Mouse (Mus musculus) MEL (cell line): ENCODE data around the gene Ppp1r14d. TPM values are rescaled to one million over a fixed set of nuclear protein-coding genes. Genes with fewer than 3 reads are reported as not detected.

ENCODE experiments used
- DNase-seq: peaks from one replicate; pipeline ENCODE4 v3.0.0; 2011; ENCODE audit warnings: low read depth, low spot score
- H3K27ac ChIP-seq: 2 replicates; pipeline ENCODE4 v1.5.1; 2012; ENCODE audit warnings: low read depth, mild to moderate bottlenecking, control low read depth, low read length, moderate library complexity; ENCODE audit not compliant: control insufficient read depth
- H3K27me3 ChIP-seq, 2 experiments: fragments of 150-350 bp in 1 of 2; sonication (generic) in 1 of 2; 2 replicates each; pipeline ENCODE4 v1.6.1; 2012; ENCODE audit warnings: low read length in 2 of 2, mild to moderate bottlenecking in 2 of 2, improper control_type of control experiment in 1 of 2, moderate library complexity in 1 of 2; ENCODE audit not compliant: insufficient read depth in 2 of 2, control insufficient read depth in 1 of 2
- H3K36me3 ChIP-seq, 2 experiments: 2 replicates each; pipeline ENCODE4 v1.6.1; 2012 to 2014; ENCODE audit warnings: low read length in 2 of 2, improper control_type of control experiment in 1 of 2, inconsistent platforms in 1 of 2, mild to moderate bottlenecking in 1 of 2; ENCODE audit not compliant: insufficient read depth in 2 of 2, control insufficient read depth in 1 of 2
- H3K4me1 ChIP-seq, 2 experiments: fragments of 150-350 bp in 1 of 2; sonication (generic) in 1 of 2; 2 replicates each; pipeline ENCODE4 v1.6.1; 2012; ENCODE audit warnings: low read length in 2 of 2, improper control_type of control experiment in 1 of 2, mild to moderate bottlenecking in 1 of 2; ENCODE audit not compliant: insufficient read depth in 2 of 2, control insufficient read depth in 1 of 2
- H3K4me3 ChIP-seq, 2 experiments: fragments of 150-350 bp in 1 of 2; sonication (generic) in 1 of 2; 2 replicates each; pipeline ENCODE4 v1.5.1; 2012; ENCODE audit warnings: low read depth in 2 of 2, low read length in 2 of 2, mild to moderate bottlenecking in 2 of 2, moderate library complexity in 2 of 2, control low read depth in 1 of 2, improper control_type of control experiment in 1 of 2; ENCODE audit not compliant: control insufficient read depth in 1 of 2, insufficient read depth in 1 of 2
- H3K79me2 ChIP-seq: 2 replicates; pipeline ENCODE4 v1.6.1; 2012; ENCODE audit warnings: mild to moderate bottlenecking, low read length, moderate library complexity; ENCODE audit not compliant: control insufficient read depth, poor library complexity, insufficient read depth
- H3K9ac ChIP-seq: 2 replicates; pipeline ENCODE4 v1.6.1; 2012; ENCODE audit warnings: low read depth, mild to moderate bottlenecking, control low read depth, low read length, moderate library complexity; ENCODE audit not compliant: control insufficient read depth, poor library complexity, severe bottlenecking
- H3K9me3 ChIP-seq: fragments of 150-350 bp; sonication (generic); replicated peaks from 2 replicates; pipeline ENCODE4 v1.6.1; 2012; ENCODE audit warnings: mild to moderate bottlenecking, low read length, improper control_type of control experiment, moderate library complexity; ENCODE audit not compliant: insufficient read depth
- CHD2 ChIP-seq: IDR thresholded peaks from 2 replicates; pipeline ENCODE4 v1.6.1; 2011; ENCODE audit warnings: low read length, improper control_type of control experiment
- ELF1 ChIP-seq: IDR thresholded peaks from 2 replicates; pipeline ENCODE4 v1.6.1; 2014; ENCODE audit warnings: low read depth, mild to moderate bottlenecking, inconsistent platforms, low read length, improper control_type of control experiment, moderate library complexity
- HCFC1 ChIP-seq: IDR thresholded peaks from 2 replicates; pipeline ENCODE4 v1.6.1; 2012; ENCODE audit warnings: low read depth, mild to moderate bottlenecking, inconsistent platforms, low read length, improper control_type of control experiment, moderate library complexity
- MEF2A ChIP-seq: IDR thresholded peaks from 2 replicates; pipeline ENCODE4 v1.6.1; 2014; ENCODE audit warnings: low read depth, mild to moderate bottlenecking, inconsistent platforms, low read length, improper control_type of control experiment; ENCODE audit not compliant: poor library complexity, insufficient replicate concordance, severe bottlenecking; ENCODE audit errors: extremely low read depth
- MXI1 ChIP-seq: IDR thresholded peaks from 2 replicates; pipeline ENCODE4 v1.6.1; 2011; ENCODE audit warnings: mild to moderate bottlenecking, low read depth, low read length, improper control_type of control experiment
- MYB ChIP-seq: IDR thresholded peaks from 2 replicates; pipeline ENCODE4 v1.6.1; 2011; ENCODE audit warnings: mild to moderate bottlenecking, low read depth, low read length, improper control_type of control experiment
- MYC ChIP-seq: IDR thresholded peaks from 2 replicates; pipeline ENCODE4 v1.6.1; 2011; ENCODE audit warnings: low read depth, mild to moderate bottlenecking, low read length, improper control_type of control experiment, moderate library complexity
- NELFE ChIP-seq: IDR thresholded peaks from 2 replicates; pipeline ENCODE4 v1.6.1; 2011; ENCODE audit warnings: low read depth, low read length, improper control_type of control experiment
- POLR2AphosphoS5 ChIP-seq: IDR thresholded peaks from 2 replicates; pipeline ENCODE4 v1.6.1; 2012; ENCODE audit warnings: low read depth, borderline replicate concordance, mild to moderate bottlenecking, inconsistent platforms, low read length, moderate library complexity, mixed read lengths
- RAD21 ChIP-seq: IDR thresholded peaks from 2 replicates; pipeline ENCODE4 v1.6.1; 2011; ENCODE audit warnings: mild to moderate bottlenecking, low read depth, low read length, improper control_type of control experiment
- SIN3A ChIP-seq: IDR thresholded peaks from 2 replicates; pipeline ENCODE4 v1.6.1; 2012; ENCODE audit warnings: low read length, improper control_type of control experiment, inconsistent platforms
- TBP ChIP-seq: IDR thresholded peaks from 2 replicates; pipeline ENCODE4 v1.8.0; 2011; ENCODE audit warnings: low read depth, low read length, improper control_type of control experiment
- UBTF ChIP-seq: IDR thresholded peaks from 2 replicates; pipeline ENCODE4 v1.6.1; 2012; ENCODE audit warnings: low read depth, mild to moderate bottlenecking, inconsistent platforms, low read length, improper control_type of control experiment, moderate library complexity, borderline replicate concordance; ENCODE audit not compliant: insufficient read depth
- USF1 ChIP-seq: IDR thresholded peaks from 2 replicates; pipeline ENCODE4 v1.6.1; 2014; ENCODE audit warnings: low read depth, mild to moderate bottlenecking, inconsistent platforms, low read length, improper control_type of control experiment, moderate library complexity
- USF2 ChIP-seq, 2 experiments: IDR thresholded peaks; 2 replicates each; pipeline ENCODE4 v1.6.1; 2011 to 2012; ENCODE audit warnings: improper control_type of control experiment in 2 of 2, low read length in 2 of 2, borderline replicate concordance in 1 of 2, inconsistent platforms in 1 of 2, low read depth in 1 of 2, mild to moderate bottlenecking in 1 of 2; ENCODE audit not compliant: insufficient read depth in 1 of 2
- ZMIZ1 ChIP-seq: IDR thresholded peaks from 2 replicates; pipeline ENCODE4 v1.6.1; 2012; ENCODE audit warnings: low read depth, mild to moderate bottlenecking, inconsistent platforms, low read length, improper control_type of control experiment, moderate library complexity
- polyA plus RNA-seq, 2 experiments: library from polyadenylated mRNA; stranded (reverse) in 1 of 2; unstranded in 1 of 2; fragments of >175 nt in 1 of 2; fragments of >200 nt in 1 of 2; gene quantifications; 2 replicates each; pipeline versions ENCODE4 v1.2.1 to v1.2.4; 2012; ENCODE audit warnings: low replicate concordance in 2 of 2, low read depth in 1 of 2; ENCODE audit not compliant: insufficient read length in 2 of 2, insufficient read depth in 1 of 2, missing spikeins in 1 of 2
- total RNA-seq: library from RNA; depleted of rRNA; stranded (reverse); fragments of 300-350 nt; gene quantifications from 2 replicates; pipeline ENCODE4 v1.2.3, GENCODE M21; 2012; rRNA removed

Gene Ppp1r14d
- total RNA-seq: not detected in 2 replicates
- not detected for polyA plus RNA-seq

DNA sequence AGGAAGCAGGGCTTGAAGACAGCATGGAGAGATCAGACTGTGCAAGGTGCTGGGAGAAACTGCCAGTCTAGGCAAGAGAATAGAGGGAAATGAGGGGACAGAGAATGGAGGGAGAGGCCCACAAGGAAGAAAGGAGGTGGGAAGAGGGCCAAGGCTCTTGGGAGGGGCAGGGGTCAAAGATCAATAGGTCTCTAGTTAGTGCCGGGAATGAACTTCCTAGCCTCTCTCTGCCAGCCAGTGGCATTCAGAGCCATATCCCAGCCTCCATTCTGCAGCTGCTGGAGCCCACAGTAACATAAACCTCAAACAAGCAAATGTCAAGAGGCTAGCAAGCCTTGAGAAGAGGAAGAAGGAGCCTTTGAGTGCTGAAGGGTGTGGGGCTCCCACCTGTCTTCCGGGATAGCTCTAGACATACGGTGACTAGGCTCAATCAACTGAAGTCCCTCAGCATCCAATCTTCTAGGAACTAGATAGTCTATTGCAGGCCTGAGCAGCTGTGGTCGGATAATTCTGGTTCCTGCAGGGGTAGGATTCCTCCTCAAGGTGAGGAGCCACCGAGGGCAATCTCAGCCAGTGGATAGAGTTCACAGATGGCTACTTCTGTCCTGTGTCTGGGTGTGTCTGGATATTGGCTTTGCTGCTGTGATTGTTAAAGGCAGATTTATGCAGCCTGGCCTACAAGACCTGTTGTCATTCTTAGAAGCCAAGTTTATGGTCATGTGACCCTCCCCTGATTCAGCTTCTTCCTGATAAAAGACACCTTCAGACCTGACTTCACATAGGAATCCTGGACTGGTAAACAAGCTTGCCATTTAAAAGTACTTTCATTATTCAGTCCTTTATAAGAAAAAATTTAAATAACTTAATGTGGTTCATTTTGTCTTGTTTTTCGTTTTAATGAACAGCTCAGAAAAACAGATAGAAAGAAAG lies at the start of gene Ppp1r14d:
Ppp1r14d (minus strand) TSS at position 132 of the 930 bp plus-strand sequence.
- H3K4me3 ChIP-seq: no peak within 1 kb of the TSS
- peaks cover 0 to 3% of the 10 kb centered on the region in 2 experiments; a peak in 2 of 4 replicates for H3K27me3 ChIP-seq
- H3K79me2 ChIP-seq: no peaks in the 10 kb centered on the region
- DNase-seq: no peak
- H3K27ac ChIP-seq: no peak within 1 kb of the TSS
- no peaks in the 10 kb centered on the region for H3K9me3 ChIP-seq
- no peaks in the 10 kb centered on the region for H3K4me1 ChIP-seq
- H3K9ac ChIP-seq: no peak within 1 kb of the TSS
- no peaks in the 10 kb centered on the region for H3K36me3 ChIP-seq
- TF ChIP-seq USF1 (peak; percentile 55), ZMIZ1 (no peak)

- Histone ChIP-seq H3K79me2 (no peaks in the 10 kb centered on the region), H3K36me3 (no peaks in the 10 kb centered on the region; a peak in 1 of 4 replicates), H3K9ac (no peak overlapping the region), H3K27ac (no peak overlapping the region), H3K4me1 (peaks cover 0 to 5% of the 10 kb centered on the region in 2 experiments; a peak in 3 of 4 replicates), H3K9me3 (no peaks in the 10 kb centered on the region), H3K4me3 (no peak overlapping the region), H3K27me3 (peaks cover 6 to 9% of the 10 kb centered on the region in 2 experiments)
- DNase-seq: no peak
- TF ChIP-seq POLR2AphosphoS5 (no peak), HCFC1 (no peak), RAD21 (no peak), TBP (no peak), MXI1 (no peak), UBTF (no peak), NELFE (no peak), MEF2A (no peak)
Measured at GRCm38 (mm10) chr2:119277810-119278209, 48.1 kb upstream of the Ppp1r14d start.

GRCm38 (mm10) chr2:119276926-119277325 lies 47.2 kb upstream of the Ppp1r14d start:
- H3K79me2 ChIP-seq: no peaks in the 10 kb centered on the region
- no peak overlapping the region for H3K27ac ChIP-seq
- no peak overlapping the region for H3K4me3 ChIP-seq
- peaks cover 0 to 1% of the 10 kb centered on the region in 2 experiments; a peak in 2 of 4 replicates for H3K4me1 ChIP-seq
- H3K9me3 ChIP-seq: no peaks in the 10 kb centered on the region
- H3K27me3 ChIP-seq: peaks cover 6 to 10% of the 10 kb centered on the region in 2 experiments
- H3K36me3 ChIP-seq: no peaks in the 10 kb centered on the region
- DNase-seq: no peak
- TF ChIP-seq ELF1 (no peak), RAD21 (no peak), MEF2A (no peak), USF2 (IDR thresholded peaks at IDR 0.05; ENCODE audit: borderline replicate concordance in 1 of 2, insufficient read depth in 1 of 2, low read depth in 1 of 2, low read length in 2 of 2) (no peak), HCFC1 (no peak), SIN3A (no peak), MYB (no peak), CHD2 (no peak), MYC (no peak)
- TF ChIP-seq, all 39 proteins: peak for 0
- no peak overlapping the region for H3K9ac ChIP-seq
